Mouse (Mus musculus) left cerebral cortex, adult 2 months (tissue): ENCODE measurements around the gene Gm17349. TPM values are rescaled to one million over a fixed set of nuclear protein-coding genes. Genes with fewer than 3 reads are reported as not detected.

ENCODE experiments used
- DNase-seq, 2 experiments: peaks; one replicate each; pipeline ENCODE4 v3.0.0; 2021 to 2022; ENCODE audit warnings: low spot score in 2 of 2, mixed read lengths in 1 of 2; ENCODE audit errors: extremely low spot score in 1 of 2
- H3K27ac ChIP-seq: fragments of 200-600 bp; 2 replicates; pipeline ENCODE4 v1.8.1; 2022
- H3K4me3 ChIP-seq: fragments of 200-600 bp; 2 replicates; pipeline ENCODE4 v1.8.1; 2022
- CTCF ChIP-seq: fragments of 200-600 bp; IDR thresholded peaks from 2 replicates; pipeline ENCODE4 v1.8.1; 2022; ENCODE audit warnings: antibody characterized with exemption, mild to moderate bottlenecking, moderate library complexity
- intact Hi-C: fragments of 180-260 bp; cut with DNase I; formaldehyde crosslinking; loops from one replicate; pipeline ENCODE4 v1.15.1; 2025
- total RNA-seq, 2 experiments: library from RNA; stranded (reverse); gene quantifications; 2 replicates each; pipeline ENCODE4 v1.2.3; 2021

Gene Gm17349
- total RNA-seq, 2 experiments from 2014 or later: 5.3 to 11.7 TPM

DNA sequence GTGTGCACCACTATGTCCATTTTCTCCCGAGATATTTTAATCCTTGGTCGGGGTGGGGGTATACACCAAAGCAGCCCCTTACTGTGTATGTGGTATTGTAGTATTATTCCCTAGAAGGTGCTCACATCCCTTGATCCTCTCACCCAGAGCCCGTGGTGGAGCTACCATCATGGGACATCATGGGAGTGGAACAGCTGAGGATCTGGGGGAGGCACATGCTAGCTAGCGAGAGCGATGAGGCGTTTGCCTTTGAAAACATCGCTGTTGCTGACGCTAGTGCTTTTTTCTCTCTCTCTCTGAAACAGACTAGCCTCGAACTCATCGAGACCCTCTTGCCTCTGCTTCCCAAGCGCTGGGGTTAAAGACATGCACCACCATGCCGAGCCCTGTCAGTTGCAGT lies 11.5 kb upstream of the Gm17349 start:
- Histone ChIP-seq H3K4me3 (no peak overlapping the region), H3K27ac (peak overlapping the region; percentile 92)
- intact Hi-C loops: loop anchor here (2.0 kb wide), 1 partner anchor 14 kb away; the partner anchor contains the start of gene Smarcd1
- TF ChIP-seq CTCF: no peak
- DNase-seq: peak in 1 of 2 experiments; percentile 41

DNA sequence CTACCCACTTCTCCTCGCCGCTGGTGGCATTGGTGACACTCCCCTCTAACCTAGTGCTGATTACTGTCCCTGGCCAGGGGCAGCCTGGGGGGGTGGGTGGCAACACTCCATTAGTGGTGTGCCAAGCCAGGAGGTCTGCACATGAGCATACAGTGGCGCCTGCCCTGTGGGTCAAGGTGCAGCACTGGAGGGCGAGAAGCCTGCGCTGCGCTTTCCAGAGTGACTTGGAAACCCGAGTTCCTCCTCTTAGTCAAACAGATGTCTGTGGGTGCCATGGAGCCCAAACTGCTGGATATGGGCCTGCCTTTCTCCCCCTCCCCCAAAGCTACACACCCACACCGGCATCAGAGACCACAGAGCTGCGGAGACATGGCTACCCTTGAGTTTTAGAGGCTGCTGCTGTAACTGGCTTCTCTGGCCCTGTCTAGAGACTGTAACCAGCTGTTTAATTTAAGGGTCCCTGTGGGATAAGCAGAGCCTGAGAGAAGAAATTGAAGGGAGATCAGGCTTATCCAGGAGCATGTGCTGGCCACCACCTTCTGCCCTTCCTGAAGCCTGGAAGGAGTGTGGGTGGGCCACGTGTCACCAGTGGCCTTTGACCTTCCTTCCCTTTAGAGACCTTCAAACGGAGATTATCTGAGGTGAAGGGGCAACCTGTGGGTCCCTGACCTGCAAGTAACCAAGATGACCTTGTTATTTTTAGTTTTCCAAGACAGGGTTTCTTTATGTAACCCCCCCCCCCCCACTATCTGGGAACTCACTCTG lies 10.9 kb upstream of the Gm17349 start:
- intact Hi-C loops: loop anchor here (2.0 kb wide), 1 partner anchor 13 kb away; the partner anchor contains the start of gene Smarcd1
- TF ChIP-seq CTCF: no peak
- no peak overlapping the region for H3K4me3 ChIP-seq
- DNase-seq: no peak
- H3K27ac ChIP-seq: peak overlapping the region; percentile 92

GRCm38 (mm10) chr15:99715361-99715865 lies 10.1 kb upstream of the Gm17349 start:
- no peak overlapping the region for H3K4me3 ChIP-seq
- peak; percentile 57 to 65 for DNase-seq
- no peak for TF ChIP-seq CTCF
- H3K27ac ChIP-seq: peak overlapping the region; percentile 92
- intact Hi-C loops: no loop called here

DNA sequence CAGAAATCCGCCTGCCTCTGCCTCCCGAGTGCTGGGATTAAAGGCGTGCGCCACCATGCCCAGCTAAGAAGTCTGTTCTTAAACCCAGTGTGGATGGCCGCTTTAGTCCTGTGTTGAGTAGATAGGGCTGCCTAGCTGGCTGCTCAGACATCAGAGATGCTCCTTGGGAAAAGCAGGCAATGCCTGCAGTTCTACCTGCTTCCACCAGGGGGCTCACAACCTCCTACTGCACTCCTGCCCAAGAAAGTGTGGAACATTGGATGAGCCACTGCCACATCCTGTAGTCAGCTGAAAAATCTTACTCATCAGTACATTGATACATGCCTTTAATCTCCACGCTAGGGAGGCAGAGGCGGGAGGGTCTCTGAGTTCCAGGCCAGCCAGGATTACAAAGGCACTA lies 9.6 kb upstream of the Gm17349 start:
- intact Hi-C loops: no loop called here
- Histone ChIP-seq H3K27ac (peak overlapping the region; percentile 92), H3K4me3 (no peak overlapping the region)
- DNase-seq: peak; percentile 84 to 86
- peak; percentile 98 for TF ChIP-seq CTCF

DNA sequence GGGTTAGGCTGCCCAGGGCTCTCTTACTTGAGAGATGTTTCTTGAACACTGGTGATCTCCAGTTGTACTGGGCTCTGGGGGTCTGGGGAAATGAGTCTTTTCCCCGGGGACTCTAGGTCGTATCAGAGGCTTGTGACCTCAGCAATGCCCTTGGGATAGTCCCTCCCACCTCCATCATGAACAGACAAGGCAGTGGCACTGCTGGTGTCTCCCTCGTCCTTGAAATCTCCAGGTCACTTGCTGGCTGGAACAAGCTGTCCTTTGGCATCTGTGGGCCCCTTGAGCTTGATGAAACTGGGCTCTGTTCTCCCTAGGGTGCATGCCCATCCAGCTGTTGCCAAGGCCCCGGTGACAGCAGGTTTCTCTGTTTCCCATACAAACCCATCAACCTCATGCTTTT lies 8.9 kb upstream of the Gm17349 start:
- no peak for TF ChIP-seq CTCF
- no peak overlapping the region for H3K4me3 ChIP-seq

GRCm38 (mm10) chr15:99713569-99713968 lies 8.3 kb upstream of the Gm17349 start:
- H3K4me3 ChIP-seq: no peak overlapping the region
- DNase-seq: no peak
- intact Hi-C loops: no loop called here
- peak overlapping the region; percentile 92 for H3K27ac ChIP-seq
- no peak; the same call in none of the 2 replicates for TF ChIP-seq CTCF

More for the DNA sequence above, 8.9 kb upstream of the Gm17349 start:
- intact Hi-C loops: no loop called here
- no peak for DNase-seq
- H3K27ac ChIP-seq: peak overlapping the region; percentile 92

DNA sequence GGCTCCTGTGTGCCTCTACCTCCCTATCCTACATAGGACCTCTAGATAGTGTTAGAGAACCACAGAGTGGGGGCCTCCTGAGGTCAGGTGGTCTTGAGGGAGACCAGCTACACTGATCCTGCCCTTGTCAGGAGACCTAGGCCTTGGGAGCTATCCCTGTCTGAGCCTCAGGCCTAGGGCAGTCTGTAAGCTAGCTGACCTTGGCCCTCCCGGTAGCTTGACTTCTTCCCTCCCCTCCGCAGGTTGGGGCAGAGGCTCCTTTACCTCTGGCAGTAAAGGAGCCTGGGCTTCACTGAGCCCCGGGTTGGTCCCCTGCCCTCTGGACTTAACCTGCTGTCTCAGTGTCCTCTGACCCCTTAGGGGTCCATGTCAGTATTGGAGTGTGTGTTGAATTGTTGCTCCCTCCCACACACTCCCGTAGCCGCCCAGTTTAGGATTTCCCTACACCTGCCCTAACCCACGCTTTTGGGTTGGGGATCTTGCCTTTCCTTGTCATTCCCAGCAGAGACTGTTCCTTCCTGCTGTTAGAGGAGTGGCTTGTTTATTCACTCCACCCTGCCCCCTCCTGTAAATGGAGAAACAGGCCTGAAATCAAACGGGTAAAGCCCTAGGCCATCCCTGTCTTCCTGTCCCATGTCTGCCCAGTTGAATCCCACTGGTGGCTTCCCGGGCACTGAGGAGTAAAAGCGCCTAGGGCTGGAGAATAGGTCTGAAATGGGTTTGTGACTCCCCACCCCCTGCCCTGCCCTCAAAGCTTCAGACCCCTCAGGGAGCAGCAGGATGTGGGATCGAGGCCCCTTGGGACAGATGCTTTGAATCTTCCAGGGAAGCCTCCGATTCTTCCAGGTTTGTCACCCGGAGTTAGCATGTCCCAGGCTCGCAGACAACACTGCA lies 7.6 kb upstream of the Gm17349 start:
- intact Hi-C loops: no loop called here

GRCm38 (mm10) chr15:99711491-99711890 lies 6.2 kb upstream of the Gm17349 start:
- TF ChIP-seq CTCF: no peak
- no peak for DNase-seq
- Histone ChIP-seq H3K4me3 (no peak overlapping the region), H3K27ac (no peak overlapping the region; the same call in 1 of the 2 replicates)
- intact Hi-C loops: no loop called here

More for the DNA sequence above, 7.6 kb upstream of the Gm17349 start:
- H3K4me3 ChIP-seq: no peak overlapping the region
- TF ChIP-seq CTCF: no peak
- no peak for DNase-seq
- H3K27ac ChIP-seq: peak overlapping the region; percentile 92

DNA sequence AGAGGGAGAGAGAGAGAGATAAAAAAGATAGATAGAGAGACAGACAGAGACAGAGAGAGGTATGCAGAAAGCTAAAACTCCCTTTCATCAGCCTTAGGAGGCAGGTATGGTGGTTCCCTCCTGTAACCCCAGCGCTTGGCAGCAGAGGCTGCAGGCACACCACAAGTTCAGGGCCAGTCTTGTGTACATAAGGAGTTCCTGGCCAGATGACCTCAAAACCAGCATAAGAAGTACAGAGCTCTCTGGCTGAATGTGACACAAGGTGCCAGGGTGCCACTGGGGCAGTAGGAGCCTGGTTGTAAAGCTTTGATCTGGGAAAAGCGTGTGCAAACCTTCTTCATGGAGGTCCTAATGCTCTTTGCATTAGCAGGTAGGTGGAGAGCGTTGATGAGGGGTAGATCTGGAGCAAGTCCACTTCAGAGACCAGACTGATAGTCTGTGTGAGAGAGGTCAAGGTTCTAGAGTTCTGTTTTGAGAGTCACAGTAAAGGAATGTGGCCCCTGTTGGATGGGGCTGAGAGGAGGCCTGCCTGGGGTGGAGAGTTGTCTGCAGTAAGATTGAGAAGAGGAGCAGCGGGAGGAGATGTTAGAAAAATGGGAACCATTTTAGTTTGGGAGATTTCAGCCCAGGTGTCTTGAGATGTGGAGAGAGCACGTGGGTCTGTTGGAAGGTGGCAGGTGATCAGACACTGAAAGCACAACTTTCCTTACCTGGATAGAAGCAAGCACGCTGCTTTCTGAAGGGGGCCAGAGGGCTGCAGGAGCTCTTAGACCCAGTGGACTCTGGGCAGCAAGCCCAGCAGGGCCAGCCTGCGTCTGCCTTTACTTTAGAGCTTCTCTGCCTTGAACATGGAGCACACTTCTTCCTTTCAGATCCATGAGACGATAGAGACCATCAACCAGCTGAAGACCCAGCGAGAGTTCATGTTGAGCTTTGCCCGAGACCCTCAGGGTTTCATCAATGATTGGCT lies 5.2 kb upstream of the Gm17349 start:
- TF ChIP-seq CTCF: no peak
- Histone ChIP-seq H3K27ac (no peak overlapping the region; the same call in 1 of the 2 replicates), H3K4me3 (no peak overlapping the region)
- intact Hi-C loops: no loop called here
- DNase-seq: no peak

DNA sequence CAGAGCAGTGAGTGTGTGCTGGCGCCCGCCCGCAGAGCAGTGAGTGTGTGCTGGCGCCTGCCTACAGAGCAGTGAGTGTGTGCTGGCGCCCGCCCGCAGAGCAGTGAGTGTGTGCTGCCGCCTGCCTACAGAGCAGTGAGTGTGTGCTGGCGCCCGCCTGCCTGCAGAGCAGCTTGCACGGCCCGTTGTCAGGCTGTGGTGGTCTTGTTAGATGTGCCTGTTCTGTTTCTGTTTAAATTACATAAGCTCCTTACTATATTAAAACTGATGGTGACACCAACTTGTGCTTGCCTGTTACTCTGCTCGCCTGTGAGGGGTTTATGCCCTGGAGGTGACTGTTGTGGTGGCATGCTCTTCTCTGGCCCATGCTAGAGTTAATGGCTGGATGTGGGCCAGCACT lies 2.9 kb upstream of the Gm17349 start:
- intact Hi-C loops: no loop called here
- no peak overlapping the region for H3K4me3 ChIP-seq
- no peak for DNase-seq

DNA sequence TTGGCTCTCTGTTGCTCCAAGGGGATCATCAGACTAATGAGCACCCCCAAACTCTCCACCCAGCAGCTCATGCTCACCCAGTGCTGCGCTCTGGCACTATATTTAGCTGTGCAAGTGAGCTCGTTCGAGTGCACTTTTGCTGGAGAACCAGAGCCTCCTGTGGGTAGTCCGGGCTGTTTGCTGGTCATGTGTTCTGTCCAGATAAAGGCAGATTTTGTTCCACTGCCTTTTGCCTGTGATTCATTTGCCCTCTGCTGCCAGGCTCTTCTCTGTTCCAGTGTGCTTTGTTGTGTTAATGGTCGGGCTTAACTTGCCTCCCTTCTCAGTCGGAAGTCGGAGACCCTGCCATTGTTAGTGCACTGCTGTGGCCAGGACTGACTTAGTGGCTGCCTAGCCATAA lies 409 bp downstream of the Gm17349 start:
- peak in 1 of 2 experiments; percentile 15 for DNase-seq
- TF ChIP-seq CTCF: no peak
- intact Hi-C loops: loop anchor here (2.0 kb wide), 1 partner anchor 20 kb away; the partner anchor contains the start of gene Cox14
- Histone ChIP-seq H3K27ac (peak overlapping the region; percentile 99), H3K4me3 (peak overlapping the region; percentile 43)

More for the DNA sequence above, 2.9 kb upstream of the Gm17349 start:
- no peak for TF ChIP-seq CTCF
- H3K27ac ChIP-seq: no peak overlapping the region
